Mouse (Mus musculus): ENCODE data around the gene Ruvbl2. TPM values are rescaled to one million over a fixed set of nuclear protein-coding genes. Genes with fewer than 3 reads are reported as not detected.
"Not testable (repeated sequence)": the region's sequence is repeated elsewhere in the genome, so short reads cannot be mapped to it uniquely, and the experiment has no call there.

The Ruvbl2 gene
- total RNA-seq (2021), result 10 to 100 TPM; 34.4 to 39.9 TPM
- long read RNA-seq, experiment 1, transcript Ruvbl2-201 (15 exons, 1,834 nt), result major isoform, 33 of 47 reads
- long read RNA-seq, experiment 1, partial matches to known transcripts, result 8 of 47 reads
- long read RNA-seq, experiment 1, other reads (novel, unspliced or antisense), result 6 of 47 reads
- long read RNA-seq, experiment 2, transcript Ruvbl2-201 (15 exons, 1,834 nt), result major isoform, 18 of 27 reads
- long read RNA-seq, experiment 2, partial matches to known transcripts, result 2 of 27 reads
- long read RNA-seq, experiment 2, other reads (novel, unspliced or antisense), result 7 of 27 reads

- peak; percentile 32 for TF ChIP-seq CTCF (IDR thresholded peaks at IDR 0.05)
- DNase-seq (ENCODE audit: extremely low spot score in 1 of 2, low spot score in 2 of 2), result no peak
- intact Hi-C loops (cut with DNase I), result no loop called here
- Histone ChIP-seq H3K27ac (no peak within 1 kb of the TSS), H3K4me3 (peak within 1 kb of the TSS; percentile 14; the same call in 1 of the 2 replicates)
Measured at GRCm38 (mm10) chr7:45437521-45438276, at the start of gene Ruvbl2. TSS of gene Ruvbl2 (minus strand) at chr7:45438096.

GRCm38 (mm10) chr7:45486761-45487415, 49.0 kb upstream of the Ruvbl2 start, which contains the start of gene Gm45808:
TSS of gene Gm45808 (minus strand) at chr7:45486811.
- no peak for TF ChIP-seq CTCF (IDR thresholded peaks at IDR 0.05)
- Histone ChIP-seq H3K4me3 (no peak within 1 kb of the TSS), H3K27ac (no peak within 1 kb of the TSS)
- intact Hi-C loops (cut with DNase I), result no loop called here
- no peak for DNase-seq (ENCODE audit: extremely low spot score in 1 of 2, low spot score in 2 of 2)

GRCm38 (mm10) chr7:45486158-45486557, 48.3 kb upstream of the Ruvbl2 start:
- Histone ChIP-seq H3K27ac (no peak overlapping the region), H3K4me3 (no peak overlapping the region)
- DNase-seq (ENCODE audit: extremely low spot score in 1 of 2, low spot score in 2 of 2), result no peak
- intact Hi-C loops (cut with DNase I), result no loop called here
- no peak for TF ChIP-seq CTCF (IDR thresholded peaks at IDR 0.05)

- H3K27ac ChIP-seq; DNase-seq (ENCODE audit: extremely low spot score in 1 of 2, low spot score in 2 of 2); intact Hi-C loops (cut with DNase I); H3K4me3 ChIP-seq: not testable (repeated sequence)
Measured at GRCm38 (mm10) chr7:45484985-45485384, 47.1 kb upstream of the Ruvbl2 start.

GRCm38 (mm10) chr7:45482166-45482565, 44.3 kb upstream of the Ruvbl2 start:
- DNase-seq (ENCODE audit: extremely low spot score in 1 of 2, low spot score in 2 of 2), result no peak
- Histone ChIP-seq H3K4me3 (no peak overlapping the region), H3K27ac (no peak overlapping the region)
- TF ChIP-seq CTCF (IDR thresholded peaks at IDR 0.05), result no peak
- intact Hi-C loops (cut with DNase I), result no loop called here

GRCm38 (mm10) chr7:45481374-45481927, 43.6 kb upstream of the Ruvbl2 start, which contains the start of gene Tulp2:
TSS of gene Tulp2 (plus strand) at chr7:45481877.
- intact Hi-C loops (cut with DNase I), result no loop called here
- Histone ChIP-seq H3K27ac (no peak within 1 kb of the TSS), H3K4me3 (no peak within 1 kb of the TSS)
- no peak for TF ChIP-seq CTCF (IDR thresholded peaks at IDR 0.05)
- DNase-seq (ENCODE audit: extremely low spot score in 1 of 2, low spot score in 2 of 2), result peak; percentile 64

- H3K4me3 ChIP-seq; H3K27ac ChIP-seq; intact Hi-C loops (cut with DNase I); DNase-seq (ENCODE audit: extremely low spot score in 1 of 2, low spot score in 2 of 2): not testable (repeated sequence)
Measured at GRCm38 (mm10) chr7:45480310-45480709, 42.4 kb upstream of the Ruvbl2 start.

- TF ChIP-seq CTCF (IDR thresholded peaks at IDR 0.05), result no peak
- no peak for DNase-seq (ENCODE audit: extremely low spot score in 1 of 2, low spot score in 2 of 2)
- Histone ChIP-seq H3K27ac (no peak overlapping the region), H3K4me3 (no peak overlapping the region)
- intact Hi-C loops (cut with DNase I), result loop anchor here (5.0 kb wide), 1 partner anchor 44 kb away; no protein-coding TSS in a partner anchor
Measured at GRCm38 (mm10) chr7:45478774-45479173, 40.9 kb upstream of the Ruvbl2 start.

- intact Hi-C loops (cut with DNase I), result loop anchor here (2.0 to 5.0 kb wide), 2 partner anchors 45 to 84 kb away; no protein-coding TSS in a partner anchor
Measured at GRCm38 (mm10) chr7:45477003-45477402, 39.1 kb upstream of the Ruvbl2 start.

GRCm38 (mm10) chr7:45476453-45476852, 38.6 kb upstream of the Ruvbl2 start:
- no peak for DNase-seq (ENCODE audit: extremely low spot score in 1 of 2, low spot score in 2 of 2)
- no peak for TF ChIP-seq CTCF (IDR thresholded peaks at IDR 0.05)
- Histone ChIP-seq H3K4me3 (no peak overlapping the region), H3K27ac (no peak overlapping the region)
- intact Hi-C loops (cut with DNase I), result loop anchor here (2.0 to 5.0 kb wide), 2 partner anchors 46 to 84 kb away; no protein-coding TSS in a partner anchor

More at GRCm38 (mm10) chr7:45477003-45477402, 39.1 kb upstream of the Ruvbl2 start:
- DNase-seq (ENCODE audit: extremely low spot score in 1 of 2, low spot score in 2 of 2), result peak; percentile 52 to 61
- TF ChIP-seq CTCF (IDR thresholded peaks at IDR 0.05), result peak; percentile 65
- Histone ChIP-seq H3K4me3 (no peak overlapping the region), H3K27ac (no peak overlapping the region)

GRCm38 (mm10) chr7:45475291-45475969, 37.5 kb upstream of the Ruvbl2 start:
- Histone ChIP-seq H3K4me3 (peak overlapping the region; percentile 29; the same call in 1 of the 2 replicates), H3K27ac (peak overlapping the region; percentile 66)
- DNase-seq (ENCODE audit: extremely low spot score in 1 of 2, low spot score in 2 of 2), result no peak
- no peak for TF ChIP-seq CTCF (IDR thresholded peaks at IDR 0.05)
- intact Hi-C loops (cut with DNase I), result loop anchor here (5.0 kb wide), 1 partner anchor 47 kb away; no protein-coding TSS in a partner anchor

All from left cerebral cortex, adult 2 months (tissue).